Mouse (Mus musculus) cerebellum, postnatal 10 days (tissue): ENCODE measurements around the gene Sec24c.
A peak's percentile ranks its signal among the peaks of the same experiment; 100 is the strongest.
"Not testable (repeated sequence)": the region's sequence is repeated elsewhere in the genome, so short reads cannot be mapped to it uniquely, and the experiment has no call there.

Experiments
- DNase-seq, 2 experiments: peaks; one replicate each; pipeline ENCODE4 v3.0.0; 2021; ENCODE audit warnings: mixed read lengths in 2 of 2

Sec24c gene

DNA sequence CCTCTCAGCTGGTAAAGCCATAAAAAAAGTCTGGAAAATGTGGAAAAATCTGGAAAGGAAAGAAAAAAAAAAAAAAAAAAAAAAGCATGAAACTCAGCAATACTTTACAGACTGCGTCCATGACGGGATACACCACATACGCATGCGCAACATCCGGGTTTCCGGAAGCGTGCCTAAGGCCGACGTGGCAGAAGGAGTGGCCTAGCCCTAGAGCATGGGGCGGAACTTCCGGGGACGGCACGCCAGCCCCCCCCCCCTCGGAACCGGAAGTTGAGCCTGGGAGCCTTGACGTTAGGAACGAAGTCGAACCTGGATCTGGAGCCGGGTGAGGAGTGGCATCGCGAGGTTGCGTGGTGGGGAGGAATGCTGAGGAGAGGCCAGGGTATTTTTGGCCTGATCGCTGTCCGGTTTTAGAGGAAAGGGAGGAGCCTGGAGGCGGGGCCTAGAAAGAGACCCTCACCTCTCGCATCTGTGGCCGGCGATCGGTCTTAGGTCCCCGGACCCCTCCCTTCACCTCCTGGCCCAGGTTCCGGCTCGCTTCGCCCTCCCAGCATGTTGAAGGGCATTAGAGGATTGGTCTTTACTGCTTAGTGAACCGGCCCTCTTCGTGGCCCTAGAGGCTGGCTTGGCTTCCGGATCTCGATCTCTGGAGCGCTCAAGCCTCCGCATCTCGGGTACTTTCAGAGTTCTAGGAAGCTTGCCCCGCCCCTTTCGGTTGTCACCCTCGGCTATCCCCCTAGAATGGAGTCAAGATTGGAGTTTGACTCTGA, at the start of gene Sec24c:
TSS of gene Sec24c (plus strand) at position 245 of the 770 bp plus-strand sequence.
- DNase-seq: peak; percentile 100

DNA sequence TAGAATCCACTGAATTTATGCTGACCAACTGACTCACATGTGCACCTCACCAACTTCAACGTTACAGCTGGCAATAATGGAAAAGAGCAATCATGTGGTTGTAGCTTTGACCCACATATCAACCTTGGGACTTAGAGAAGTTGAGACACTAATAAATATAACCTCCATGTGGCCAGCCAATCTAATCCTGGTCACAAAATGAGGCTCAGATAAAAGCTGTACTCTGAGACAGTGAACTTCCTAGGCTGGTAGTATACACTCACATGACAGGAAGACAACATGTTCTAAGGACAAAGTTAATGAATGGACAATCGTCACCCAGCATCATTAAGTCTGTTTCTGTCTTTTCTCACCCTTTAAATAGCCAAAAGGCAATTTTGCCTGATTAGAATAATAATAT, 47.7 kb upstream of the Sec24c start:
- no peak for DNase-seq

DNA sequence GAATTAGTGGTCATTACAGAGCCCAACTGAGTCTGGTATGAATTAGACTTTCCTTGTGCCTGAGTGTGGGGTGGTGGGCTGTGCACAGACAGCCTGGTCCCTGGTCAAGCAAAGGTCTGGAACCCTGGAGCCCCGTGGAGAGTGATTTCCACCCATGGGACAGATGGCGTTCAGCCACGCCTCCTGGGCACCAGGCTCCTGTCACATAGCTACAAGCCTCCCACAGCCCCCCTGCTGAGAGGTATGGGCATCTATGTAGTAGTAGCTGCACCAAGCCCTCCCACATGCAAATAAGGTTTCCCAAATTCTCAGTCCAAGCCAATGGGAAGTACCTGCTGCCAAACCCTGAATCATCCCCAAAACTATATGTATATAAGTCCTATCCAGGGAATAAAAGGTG, 47.1 kb upstream of the Sec24c start:
- peak; percentile 20 to 30 for DNase-seq

GRCm38 (mm10) chr14:20631253-20631652, 42.9 kb upstream of the Sec24c start:
- DNase-seq: no peak

- DNase-seq: no peak
Observed at GRCm38 (mm10) chr14:20635546-20635945, 38.6 kb upstream of the Sec24c start.

GRCm38 (mm10) chr14:20636968-20637367, 37.1 kb upstream of the Sec24c start:
- DNase-seq: not testable (repeated sequence)

DNA sequence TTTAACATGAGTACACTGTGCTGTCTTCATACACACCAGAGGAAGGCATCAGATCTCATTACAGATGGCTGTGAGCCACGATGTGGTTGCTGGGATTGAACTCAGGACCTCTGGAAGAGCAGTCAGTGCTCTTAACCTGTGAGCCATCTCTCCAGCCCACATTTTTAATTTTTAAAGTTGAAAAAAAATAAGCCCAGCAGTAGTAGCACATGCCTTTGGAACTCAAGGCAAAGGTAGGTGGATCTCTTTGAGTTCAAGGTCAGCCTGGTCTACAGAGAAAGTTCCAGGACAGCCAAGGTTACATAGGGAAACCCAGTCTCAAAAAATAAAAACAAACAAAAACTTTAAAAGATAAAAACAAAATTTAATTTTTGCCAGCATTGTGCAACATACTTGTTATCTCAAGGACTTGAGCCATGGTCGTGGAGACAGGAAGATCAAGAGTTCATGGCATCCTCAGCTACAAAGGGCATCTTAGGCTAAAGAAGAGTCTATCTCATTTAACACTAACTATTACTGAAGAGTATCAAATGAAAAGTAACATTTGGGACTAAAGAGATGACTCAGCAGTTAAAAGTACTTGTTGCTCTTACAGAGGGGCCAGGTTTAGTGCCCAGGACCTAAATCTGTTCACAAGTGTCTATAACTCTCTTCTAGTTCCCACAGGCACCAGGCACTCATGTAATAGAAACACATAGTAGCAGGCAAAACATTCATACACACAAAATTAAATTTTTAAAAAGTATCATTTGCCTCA, 36.1 kb upstream of the Sec24c start:
- DNase-seq: no peak

GRCm38 (mm10) chr14:20638702-20639101, 35.4 kb upstream of the Sec24c start:
- no peak for DNase-seq

DNA sequence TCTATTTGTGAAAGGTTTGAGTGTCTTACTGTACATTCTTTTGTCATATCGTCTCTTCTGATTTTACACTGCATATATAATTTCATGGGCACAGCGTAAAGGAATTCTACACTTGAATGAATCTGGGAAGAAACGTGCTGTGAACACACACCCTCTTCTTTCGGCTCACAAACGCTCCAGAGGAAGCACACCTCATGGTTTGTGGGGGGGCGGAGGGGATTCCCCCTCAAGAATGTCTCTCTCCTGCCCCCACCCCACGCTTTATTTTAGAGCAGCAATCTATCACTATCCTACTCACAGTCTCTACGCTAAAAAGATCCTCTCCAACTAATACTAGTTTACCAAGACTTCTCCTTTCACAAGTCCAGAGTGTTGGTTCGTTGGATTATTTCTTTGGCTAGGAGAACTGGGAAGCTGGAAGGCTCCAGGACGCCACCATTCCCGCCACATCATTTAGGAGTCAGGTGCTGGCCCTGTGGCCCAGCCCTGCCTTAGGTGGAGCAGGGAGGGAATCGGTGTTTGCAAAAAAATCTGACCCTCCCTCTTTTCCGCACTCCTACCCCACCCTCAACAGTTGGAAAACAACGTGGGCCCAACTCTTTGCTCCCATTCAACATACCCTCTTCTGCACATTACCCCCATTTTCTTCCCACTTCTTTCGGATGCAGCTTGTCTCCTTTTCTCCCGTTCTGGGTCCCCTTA, 34.0 kb upstream of the Sec24c start:
- peak; percentile 41 to 47 for DNase-seq

- peak; percentile 99 for DNase-seq
Observed at GRCm38 (mm10) chr14:20640644-20641437, 33.3 kb upstream of the Sec24c start, which contains the start of gene Usp54. TSS of gene Usp54 (minus strand) at chr14:20641063.

DNA sequence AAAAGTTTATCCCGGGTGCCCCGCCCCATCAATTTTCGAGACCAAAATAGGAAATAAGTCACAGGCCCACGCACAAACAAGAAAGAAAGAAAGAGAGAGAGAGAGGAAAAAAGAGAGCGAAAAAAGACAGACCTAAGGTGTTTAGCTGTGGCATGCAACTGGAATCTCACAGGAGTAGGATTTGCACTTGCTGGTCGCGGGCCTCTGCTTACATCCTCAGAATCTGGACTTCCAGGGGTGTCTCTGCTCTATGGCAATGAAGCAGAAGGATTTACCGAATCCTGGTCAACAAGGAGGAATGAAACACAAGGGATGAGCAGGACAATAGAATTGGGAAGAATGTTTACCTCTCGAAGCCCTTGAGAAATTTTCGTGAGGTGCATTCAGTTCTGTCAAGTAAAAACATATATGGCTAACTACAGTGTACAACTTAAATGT, 32.7 kb upstream of the Sec24c start:
- no peak for DNase-seq

DNA sequence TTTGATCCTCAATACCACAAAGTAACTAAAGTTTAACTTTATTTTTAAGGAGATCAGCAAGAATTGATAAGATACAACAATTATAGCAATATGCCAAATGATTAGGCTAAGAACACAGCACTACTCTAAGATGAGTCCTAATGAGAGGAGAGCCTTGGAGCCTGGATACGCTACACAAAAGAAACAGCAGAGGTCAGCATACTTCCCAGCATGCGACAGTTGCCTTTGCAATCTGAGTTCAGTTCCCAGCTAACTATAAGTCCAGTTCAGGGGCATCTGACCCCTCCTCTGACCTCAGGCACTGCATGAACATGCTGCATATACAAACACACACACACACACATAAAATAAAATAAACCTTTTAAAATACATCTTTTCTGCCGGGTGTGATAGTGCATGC, 28.6 kb upstream of the Sec24c start:
- no peak for DNase-seq

DNA sequence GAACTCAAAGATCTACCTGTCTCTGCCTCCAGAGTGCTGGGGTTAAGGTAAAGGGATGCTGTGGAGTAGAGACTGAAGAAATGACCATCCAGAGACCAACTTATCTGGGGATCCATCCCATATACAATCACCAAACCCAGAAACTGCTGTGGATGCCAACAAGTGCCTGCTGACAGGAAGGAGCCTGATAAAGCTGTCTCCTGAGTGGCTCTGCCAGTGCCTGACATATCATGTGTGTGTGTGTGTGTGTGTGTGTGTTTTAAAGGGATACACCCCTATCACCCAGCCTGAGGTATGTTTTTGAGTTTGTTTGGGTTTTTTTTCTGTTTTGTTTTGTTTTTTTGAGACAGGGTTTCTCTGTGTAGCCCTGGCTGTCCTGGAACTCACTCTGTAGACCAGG, 27.7 kb upstream of the Sec24c start:
- DNase-seq: no peak

DNA sequence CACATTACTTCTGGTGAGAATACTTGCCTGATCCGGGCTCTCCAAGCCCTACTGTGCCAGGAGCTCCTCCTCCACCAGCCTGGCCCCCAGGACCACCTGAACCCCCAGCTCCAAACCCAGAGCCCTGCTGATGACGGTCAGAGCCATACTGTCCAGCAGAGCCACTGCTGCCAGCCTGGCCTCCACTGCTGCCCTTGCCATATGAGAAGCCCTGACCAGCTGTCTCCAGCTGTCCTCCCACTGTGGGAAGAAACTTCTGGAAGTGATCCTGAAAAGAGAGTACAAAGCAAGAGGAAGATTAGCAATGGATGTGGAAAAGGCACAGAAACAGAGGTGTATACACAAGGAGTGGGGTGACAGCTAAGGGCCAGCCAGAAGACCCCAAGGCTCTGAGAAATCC, 23.1 kb upstream of the Sec24c start:
- no peak for DNase-seq

GRCm38 (mm10) chr14:20651722-20652256, 22.3 kb upstream of the Sec24c start:
- DNase-seq: no peak

- DNase-seq: no peak
Observed at GRCm38 (mm10) chr14:20654690-20655421, 19.3 kb upstream of the Sec24c start.

DNA sequence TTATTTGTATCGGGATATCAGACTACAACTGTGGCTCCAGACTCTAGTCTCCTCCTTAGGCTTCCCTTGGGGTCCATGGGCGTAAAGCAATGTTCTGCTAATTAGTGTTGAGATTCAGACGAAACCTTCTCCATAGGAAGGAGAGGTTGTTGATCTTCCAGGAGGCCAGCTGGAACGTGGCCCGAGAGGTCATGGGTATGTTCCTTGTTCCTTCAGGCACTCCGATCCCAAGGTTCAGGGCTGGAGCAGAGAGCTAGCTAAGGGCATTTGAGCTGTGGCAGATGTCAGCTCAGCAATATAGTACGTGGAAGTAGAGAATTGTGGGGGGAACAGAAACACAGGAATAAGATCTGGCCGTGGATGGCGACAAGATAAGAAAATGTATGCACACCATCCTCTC, 18.4 kb upstream of the Sec24c start:
- no peak for DNase-seq

- DNase-seq: no peak
Observed at GRCm38 (mm10) chr14:20656361-20656760, 17.7 kb upstream of the Sec24c start, which contains the start of gene Myoz1. TSS of gene Myoz1 (minus strand) at chr14:20656540.

GRCm38 (mm10) chr14:20658326-20658725, 15.8 kb upstream of the Sec24c start:
- peak; percentile 57 to 78 for DNase-seq

DNA sequence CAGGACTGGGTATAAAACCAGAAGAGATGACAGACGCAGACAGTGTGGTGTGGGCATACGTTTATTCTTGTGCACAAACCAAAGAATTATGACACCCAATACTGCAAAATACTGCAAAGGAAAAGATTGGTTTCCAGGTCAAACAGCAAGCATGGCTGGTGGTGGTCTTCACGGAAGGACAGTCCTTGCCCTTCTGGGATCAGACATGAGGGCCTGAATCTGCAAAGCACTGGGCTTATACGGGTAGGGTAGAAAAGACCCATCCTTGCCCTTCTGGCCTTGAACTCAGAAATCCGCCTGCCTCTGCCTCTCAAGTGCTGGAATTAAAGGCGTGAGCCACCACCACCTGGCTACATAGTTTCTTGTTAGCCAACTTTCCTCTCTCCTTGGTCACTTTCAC, 15.2 kb upstream of the Sec24c start:
- no peak for DNase-seq

DNA sequence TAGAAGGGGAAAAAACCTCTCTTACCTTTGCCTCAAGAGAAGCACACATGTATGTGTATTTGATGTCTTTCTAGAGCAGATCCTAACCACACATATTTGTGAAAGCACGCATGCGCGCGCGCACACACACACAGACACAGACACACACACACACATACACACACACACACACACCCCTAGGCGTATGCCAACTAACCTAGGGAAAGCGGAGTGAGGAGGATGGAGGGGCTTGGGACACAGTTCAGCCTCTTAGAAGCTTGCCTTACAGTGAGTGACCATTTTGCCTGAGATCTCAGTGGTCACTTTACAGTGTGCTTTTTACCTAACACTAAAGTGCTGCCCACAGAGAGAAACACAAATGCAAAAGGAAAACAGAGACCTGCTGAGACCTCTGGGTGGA, 14.4 kb upstream of the Sec24c start:
- DNase-seq: no peak
